Mouse (Mus musculus) T-helper 1 cell (primary cell): ENCODE data around the gene Sh3d21.

Source experiments
- in situ Hi-C: fragments of 300-600 bp; cut with MboI, MseI; formaldehyde crosslinking; loops from one replicate; pipeline ENCODE4 v1.15.1; 2025; ENCODE audit warnings: high pct_unique_total_duplicates

Gene Sh3d21

DNA sequence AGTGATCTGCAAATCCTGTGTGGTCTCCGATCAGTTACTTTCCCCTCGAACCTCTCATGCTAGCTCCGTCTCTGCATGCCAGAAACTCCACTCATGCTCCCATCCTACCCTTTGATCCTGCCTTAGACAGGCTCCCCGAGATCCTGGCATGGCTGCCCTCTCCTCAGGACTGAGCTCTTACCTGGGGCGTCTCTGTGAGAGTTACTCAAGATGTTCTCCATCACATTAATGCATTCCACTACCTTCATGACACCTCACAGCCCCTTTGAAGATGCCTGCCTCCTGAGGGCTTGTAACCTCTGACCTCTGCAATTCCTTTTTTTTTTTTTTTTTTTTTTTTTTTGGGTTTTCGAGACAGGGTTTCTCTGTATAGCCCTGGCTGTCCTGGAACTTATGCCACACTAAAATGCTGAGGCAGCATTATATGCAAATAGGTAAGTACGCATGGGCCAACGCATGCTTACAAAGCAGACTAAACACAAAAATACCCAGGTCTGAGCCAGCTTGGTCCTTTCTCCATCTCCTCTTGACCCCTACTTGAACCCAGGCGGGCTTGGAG, 16.2 kb downstream of the Sh3d21 start:
- in situ Hi-C loops = no loop called here

DNA sequence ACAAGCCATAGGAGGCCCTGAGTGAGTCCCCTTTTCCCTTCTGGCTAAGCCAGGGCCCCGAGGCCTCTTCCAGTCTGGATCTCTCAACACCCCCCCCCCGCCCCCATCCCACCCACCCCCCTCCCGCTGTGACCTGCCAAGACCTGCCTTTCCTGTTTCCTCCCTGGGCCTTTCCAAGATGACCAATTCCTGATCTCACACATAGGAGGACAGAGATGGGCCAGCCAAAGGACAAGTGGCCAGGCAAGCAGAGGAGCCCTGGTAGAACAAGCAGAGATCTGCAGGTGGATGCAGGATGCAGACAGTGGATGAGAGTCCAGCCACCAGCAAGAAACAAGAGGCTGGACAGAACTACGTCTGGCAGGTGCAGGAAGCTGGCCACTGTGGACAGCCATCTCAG, 17.9 kb downstream of the Sh3d21 start:
- in situ Hi-C loops = no loop called here

DNA sequence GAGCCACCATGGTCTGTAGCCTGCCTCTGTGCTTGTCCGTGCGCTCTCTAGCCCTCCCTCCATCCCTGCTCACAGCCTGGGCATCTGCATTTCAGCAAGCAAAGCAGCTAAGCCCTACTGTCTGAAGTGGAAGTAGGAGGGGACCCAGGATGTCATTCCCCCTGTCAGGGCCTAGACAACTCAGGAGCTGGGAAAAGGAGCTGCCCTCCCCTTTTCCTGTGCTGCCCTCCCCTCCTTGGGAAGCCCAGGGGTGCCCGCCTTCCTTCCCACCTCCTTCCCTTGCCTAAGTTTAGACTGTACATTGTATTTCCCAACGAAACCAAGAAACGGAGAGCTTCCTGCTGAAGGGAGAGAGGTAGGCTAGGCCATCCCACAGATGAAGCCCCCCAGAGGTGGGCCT, 22.3 kb downstream of the Sh3d21 start:
- in situ Hi-C loops = no loop called here

DNA sequence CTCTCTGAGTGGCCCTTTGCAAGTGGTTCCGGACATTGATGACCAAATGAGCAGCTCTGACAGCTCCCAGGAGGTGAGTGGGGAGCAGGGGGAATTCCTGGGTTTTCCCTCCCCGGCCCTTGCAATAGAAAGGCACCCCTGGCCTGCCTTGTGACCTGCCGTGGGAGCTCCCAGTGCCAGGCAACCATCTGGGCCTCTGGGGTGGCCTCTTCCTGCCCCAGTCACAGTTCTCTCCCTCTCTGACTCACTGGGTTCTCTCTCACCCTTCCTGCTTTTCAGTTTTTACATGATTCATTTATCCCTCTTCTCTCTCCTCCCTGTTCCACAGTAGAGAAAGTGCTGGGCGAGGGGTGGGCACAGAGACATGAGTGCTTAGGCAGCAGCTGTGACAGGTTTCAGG, 25.5 kb downstream of the Sh3d21 start:
- in situ Hi-C loops = no loop called here

DNA sequence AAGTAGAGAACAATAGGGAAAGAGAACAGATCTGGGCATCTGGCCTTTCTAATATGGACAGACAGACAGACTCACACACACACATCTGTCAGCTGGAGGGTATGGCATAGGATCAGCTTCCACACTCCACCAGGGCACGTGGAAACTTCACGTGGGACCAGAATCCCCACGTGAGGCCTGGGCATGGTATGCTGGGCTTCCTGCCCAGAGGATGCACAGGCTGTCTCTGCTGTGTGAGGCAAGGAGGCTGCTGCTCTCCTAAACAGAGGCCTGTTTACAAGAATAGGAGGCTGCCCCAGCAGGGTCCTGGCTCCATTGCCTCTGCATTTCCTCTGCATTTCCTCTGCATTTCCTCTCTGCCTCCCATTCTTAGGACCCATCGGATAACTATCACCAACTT, 28.7 kb downstream of the Sh3d21 start:
- in situ Hi-C loops = no loop called here

DNA sequence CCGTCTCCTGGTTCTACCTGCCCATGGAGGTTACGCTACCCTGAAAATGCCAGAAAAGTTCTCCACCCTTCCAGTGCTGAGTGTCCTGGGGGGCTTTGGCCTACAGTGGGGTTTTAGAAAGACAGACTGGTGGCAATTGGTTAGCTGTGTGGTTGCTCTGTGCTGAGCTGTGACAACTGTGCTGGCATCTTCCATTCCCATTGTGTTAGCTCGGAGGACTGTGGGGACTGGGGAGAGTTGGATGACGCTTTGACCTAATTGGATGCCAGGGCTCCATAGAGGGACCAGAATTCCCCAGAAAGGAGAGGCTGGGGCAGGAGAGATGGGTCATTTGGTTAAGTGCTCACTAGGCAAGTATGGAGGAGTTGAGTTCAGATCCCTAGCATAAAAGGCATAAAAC, 29.1 kb downstream of the Sh3d21 start:
- in situ Hi-C loops = no loop called here

DNA sequence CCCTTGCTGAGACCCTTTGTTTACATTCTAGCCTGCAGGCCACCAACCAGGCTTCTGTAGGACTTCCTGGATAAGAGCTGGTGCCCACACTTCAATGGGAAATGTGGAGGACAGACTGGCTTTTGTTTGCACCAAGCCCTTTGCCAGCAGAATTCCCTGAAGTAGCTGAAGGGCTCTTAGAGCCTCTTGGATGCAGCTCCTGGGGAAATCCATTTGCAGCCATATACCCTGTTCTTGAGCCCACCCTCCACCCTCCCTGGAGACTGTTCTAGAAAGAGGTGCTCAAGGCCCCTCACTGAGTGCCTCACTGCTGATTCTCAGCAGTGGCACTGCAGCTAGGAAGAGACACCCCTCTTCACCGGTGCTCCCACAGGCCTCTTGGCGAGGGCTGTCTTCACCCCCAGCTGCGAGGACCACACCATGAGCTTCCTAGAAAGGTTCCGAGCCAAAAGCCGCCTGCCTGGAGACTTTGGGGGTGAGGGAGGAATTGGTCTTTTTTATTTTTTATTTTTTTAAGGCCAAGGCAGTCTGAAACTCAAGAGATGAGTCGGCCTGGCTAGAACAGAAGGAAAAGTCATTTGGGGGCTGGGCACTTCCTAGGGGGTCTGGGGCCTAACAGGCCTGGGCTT, 30.5 kb downstream of the Sh3d21 start:
- in situ Hi-C loops = no loop called here

DNA sequence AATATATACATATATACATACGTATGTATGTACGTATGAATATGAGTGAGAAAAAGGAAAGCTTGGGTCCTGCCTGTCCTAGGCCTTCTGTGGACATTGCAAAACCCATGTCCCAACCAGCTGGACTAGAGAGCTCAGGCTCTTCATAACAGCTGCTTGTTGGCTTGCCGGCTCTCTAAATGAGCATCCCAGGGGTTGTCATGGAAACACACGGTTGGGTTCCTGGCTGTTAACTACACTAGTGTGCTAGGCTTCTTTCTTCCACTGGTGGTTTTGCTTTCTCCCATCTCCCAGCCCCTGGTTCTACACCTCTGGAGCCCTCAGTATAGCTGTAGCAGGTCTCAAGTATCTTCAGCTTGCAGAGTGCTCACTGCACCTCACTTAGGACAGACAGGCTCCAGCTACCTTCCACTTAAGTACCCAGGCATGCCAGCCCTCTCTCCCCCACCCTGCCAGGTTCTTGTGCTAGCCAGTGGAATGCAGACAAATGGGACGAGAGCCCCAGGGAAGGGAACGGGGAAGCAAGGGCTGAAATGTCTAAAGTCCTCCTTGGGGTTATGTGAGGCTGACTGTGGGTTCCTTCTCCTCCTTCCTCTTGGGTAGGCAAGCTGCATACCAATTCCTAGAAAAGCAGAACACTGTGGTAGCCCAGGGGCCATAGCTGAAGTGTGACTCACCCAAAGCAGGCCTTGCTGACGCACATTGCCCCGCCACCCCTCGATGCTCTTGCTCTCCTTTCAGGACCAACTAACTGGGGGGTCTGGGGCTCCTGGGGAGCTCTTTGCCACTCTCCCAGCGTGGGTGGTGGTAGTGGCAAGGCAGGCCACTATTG, 31.8 kb downstream of the Sh3d21 start:
- in situ Hi-C loops = no loop called here

DNA sequence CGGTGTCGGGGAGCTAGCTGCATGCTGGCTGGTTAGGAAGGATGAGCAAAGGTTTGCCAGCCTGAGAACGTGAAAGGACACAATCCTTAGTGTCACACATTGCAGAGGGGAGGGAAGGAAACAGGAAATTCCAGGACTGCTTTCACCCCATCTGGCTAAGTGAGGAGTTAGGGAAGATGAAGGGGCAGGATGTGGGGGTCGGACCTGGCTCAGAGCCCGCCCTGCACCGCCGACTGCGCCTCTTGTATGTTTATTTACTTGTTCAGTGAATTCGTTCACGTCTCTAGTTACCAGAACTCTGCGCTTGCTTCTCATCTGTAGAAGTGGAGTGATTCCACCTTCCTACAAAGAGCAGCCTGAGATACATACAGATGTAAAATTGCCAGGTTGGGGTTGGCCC, 32.8 kb downstream of the Sh3d21 start:
- in situ Hi-C loops = no loop called here

DNA sequence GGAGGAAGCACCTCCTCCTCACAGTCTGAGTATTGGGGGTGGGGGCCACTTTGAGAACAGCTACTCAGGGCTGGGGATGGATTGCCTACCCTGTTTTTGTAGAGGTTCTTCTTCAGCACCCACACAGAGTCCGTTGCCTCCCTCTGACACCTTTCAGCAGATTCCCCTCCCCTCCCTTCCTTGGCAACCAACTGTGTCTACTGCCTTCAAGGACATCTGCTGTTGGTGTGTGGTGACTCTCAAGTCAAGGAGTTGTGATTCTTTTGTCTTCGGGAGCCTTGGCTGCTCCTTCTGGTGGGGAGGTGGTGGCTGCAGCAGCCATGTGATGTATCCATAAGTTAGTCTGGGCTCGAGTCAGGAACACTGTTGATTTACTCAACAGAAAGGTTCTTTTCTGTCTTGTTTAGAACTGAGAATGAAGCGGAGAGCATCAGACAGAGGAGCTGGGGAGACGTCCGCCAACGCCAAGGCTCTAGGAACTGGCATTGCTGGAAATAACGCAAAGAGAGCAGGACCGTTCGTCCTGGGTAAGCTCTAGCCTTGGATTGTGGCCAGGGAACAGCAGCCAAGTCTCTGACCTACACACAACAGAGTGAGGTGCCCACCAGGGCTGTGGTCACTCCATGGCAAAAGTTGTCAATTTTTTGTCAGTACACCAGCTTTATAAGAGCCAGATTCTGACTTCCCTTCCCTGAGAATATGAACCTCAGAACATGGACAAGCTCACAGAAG, 39.8 kb downstream of the Sh3d21 start:
- in situ Hi-C loops = no loop called here

DNA sequence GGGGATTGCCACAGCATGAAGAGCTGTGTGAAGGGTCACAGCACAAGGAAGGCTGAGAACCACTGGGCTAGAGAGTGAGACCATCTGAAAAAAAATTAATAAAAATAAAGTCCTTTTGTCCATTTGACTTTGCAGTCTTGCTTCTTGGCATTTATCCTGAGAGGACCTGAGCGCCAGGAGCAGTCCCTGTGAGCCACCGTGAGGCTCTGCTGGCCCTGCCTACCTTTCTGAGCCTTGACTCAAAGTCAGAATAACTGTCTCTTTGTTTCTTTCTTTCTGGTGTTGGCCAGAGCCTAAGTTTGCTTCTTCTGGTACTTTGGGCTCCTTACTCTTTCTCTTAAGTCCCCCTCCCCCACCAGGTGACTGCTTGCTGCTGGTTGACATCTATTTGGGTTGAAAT, 42.8 kb downstream of the Sh3d21 start:
- in situ Hi-C loops = no loop called here

DNA sequence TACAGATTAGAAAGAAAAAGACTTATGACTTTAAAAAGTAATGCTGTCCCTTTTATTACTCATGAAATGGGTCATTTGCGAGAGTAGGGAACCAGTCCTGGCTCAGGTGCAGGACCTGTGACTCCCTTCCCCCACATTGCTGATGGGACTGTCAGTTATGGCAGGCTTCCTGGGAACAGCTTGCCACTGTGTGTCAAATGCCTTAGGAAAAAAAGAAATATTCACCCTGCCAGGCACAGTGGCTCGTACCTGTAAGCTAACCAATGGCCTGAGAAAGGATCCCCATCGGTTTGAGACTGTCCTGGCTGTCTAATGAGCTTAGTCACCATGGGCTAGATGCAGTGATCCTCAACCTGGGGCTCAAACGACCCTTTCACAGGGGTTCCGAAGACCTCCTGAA, 43.2 kb downstream of the Sh3d21 start:
- in situ Hi-C loops = no loop called here

DNA sequence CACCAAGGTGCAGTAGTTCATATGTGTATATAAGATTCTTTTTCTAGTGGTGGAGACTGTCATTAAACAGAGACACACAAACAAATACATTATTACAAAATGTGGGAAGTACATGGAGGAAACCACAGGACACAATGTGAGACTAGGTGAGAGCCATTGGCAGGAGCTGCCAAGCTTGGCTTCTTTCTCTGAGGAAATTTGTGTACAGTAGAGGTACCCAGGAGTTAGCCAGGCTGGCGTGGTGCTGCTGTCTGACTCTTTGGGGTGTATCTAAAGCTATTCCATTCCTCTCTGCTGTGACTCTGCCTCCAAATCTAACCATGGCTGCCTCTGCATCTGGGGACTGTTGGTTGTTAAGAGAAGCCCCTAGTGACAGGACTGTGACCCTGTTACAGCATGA, 44.2 kb downstream of the Sh3d21 start:
- in situ Hi-C loops = no loop called here

DNA sequence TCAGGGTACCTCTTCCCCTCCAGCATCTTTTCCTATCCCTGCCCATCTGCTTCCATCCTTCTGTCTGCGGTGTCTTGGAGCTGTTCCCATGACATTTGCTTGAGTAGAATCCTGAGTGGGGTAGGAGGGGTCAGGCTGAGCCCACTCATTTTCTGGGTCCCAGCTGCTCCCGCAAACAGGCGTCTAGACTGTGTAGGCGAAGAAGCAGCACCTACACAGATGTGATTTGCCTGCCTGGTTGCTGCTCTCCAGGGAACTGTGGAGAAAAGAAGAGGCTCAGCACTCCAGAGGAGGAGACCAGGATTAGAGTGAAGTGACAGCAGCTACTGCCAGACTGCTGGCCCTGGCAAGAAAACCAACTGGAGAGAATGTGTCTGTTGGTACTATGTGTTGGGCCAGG, 44.6 kb downstream of the Sh3d21 start:
- in situ Hi-C loops = no loop called here

DNA sequence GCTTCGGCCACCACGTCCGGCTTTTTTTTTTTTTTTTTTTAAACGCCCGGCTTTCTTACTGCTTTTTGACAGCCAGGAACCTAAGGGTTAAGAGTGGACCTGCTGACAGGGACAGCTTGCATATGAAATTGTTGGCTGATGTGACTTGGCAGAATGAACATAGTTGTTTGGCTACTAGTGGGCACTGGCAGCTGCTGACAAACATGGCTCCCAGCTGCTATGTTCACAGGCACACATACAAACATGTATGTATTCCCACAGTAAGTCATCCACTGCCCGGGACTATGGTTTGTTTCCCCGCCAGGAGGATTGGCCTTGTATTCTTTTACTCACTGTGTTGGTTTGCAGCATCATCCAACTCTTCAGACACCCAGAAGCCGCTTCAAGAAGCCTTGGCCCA, 46.2 kb downstream of the Sh3d21 start:
- in situ Hi-C loops = no loop called here

DNA sequence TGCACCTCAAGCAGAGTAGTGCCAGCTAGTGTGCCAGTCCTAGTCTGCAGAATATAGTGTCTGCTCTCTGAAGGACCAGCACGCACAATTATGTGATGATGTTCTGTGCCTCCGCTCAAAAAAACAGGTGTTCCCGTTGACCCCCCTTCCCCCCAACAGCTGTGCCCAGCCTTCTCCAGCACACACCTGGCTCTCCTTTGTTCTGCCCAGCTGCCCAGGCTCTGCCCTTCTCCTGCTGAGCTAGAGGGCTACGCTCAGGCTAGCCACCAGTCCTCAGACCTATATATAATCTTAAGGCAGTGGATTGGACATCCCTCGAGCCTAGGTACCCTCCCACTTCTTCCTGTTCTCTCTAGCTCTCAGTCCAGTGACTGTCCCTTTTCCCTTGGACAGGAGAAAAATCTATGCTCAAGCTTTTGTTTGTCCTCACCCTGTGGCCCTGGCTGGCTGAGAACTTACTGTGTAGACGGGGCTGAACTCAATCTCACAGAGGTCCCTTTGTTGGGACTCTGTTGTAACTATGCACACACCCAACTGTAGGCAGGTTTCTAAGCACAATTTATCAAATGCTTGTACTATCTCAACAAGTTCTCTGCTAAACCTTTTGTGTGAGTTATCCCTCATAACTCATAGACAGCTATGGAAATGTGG, 47.3 kb downstream of the Sh3d21 start:
- in situ Hi-C loops = no loop called here

DNA sequence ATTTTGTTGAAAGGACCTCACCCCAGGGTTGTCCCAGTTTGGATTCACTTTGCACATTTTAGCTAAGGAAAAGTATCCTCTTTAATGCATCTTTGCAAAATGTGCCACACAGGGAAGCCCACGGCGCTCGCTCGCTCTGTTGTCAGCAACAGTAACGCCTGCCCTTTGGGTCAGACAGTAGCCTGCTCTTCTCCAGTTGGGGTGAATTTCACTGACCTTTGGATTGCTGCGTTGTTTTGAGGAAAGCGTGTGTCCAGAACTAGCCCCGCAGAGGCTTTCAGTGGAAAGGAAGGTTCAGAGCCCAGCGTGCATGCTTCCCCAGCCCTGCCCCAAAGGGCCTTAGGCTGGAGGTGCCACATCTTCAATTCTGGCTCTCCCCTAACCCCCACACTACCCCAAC, 47.9 kb downstream of the Sh3d21 start:
- in situ Hi-C loops = no loop called here

DNA sequence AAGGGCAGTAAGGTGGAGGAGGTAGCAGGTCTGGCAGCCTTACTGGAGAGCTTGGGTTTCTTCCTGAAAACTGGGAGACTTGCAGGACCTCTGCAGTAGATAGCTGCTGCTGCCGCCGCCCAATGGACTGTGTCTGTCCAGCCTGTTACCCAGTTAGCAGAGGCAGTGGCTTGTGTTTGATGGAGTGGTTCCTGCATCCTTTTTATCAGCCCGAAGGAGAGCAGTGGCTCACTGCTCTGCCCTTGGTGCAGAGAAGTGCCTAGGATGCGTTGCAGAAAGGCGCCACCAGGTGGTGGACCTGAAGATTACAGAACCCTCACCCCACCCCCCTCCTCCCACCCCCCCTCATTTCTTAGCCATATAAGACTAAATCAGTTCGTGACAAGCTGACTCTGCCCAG, 49.3 kb downstream of the Sh3d21 start:
- in situ Hi-C loops = no loop called here

DNA sequence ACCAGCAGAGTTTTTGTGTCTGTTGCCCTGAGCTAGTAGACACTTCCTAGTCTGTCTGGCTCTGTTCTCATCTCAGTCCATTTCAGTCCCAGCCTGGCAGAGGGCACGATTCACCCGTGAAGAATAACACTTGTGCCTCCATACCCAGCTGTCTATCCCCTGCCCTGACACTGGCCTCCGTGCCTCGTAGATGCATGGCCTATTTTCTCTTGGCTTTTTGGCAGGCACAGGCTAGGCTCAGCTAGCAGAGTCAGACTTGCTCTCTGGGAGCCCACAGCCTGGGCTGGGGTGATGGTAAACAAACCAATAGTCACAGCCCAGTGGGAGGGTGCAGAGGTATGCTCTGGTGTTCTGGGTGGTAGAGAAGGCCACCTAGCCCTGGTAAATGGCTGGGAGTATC, 50.0 kb downstream of the Sh3d21 start:
- in situ Hi-C loops = no loop called here

DNA sequence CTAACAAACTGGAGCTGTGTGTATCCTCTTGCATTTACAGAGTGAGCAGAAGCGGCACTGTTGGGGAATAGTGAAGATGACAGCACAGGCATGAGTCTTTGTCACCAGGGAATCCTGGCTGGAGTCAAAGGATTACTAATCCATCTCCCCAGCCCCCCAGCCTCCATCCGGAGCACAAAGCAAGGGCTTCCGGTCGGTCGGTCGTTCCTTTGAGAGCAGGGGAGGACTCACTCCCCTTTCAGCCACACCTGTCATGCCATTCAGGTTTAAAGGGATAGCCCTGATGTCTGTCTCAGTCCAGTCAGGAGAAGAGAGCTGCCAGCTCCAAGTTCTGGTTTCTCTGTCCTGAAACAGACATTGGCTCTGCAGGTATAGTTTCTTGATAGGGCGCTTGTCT, 52.1 kb downstream of the Sh3d21 start:
- in situ Hi-C loops = no loop called here

DNA sequence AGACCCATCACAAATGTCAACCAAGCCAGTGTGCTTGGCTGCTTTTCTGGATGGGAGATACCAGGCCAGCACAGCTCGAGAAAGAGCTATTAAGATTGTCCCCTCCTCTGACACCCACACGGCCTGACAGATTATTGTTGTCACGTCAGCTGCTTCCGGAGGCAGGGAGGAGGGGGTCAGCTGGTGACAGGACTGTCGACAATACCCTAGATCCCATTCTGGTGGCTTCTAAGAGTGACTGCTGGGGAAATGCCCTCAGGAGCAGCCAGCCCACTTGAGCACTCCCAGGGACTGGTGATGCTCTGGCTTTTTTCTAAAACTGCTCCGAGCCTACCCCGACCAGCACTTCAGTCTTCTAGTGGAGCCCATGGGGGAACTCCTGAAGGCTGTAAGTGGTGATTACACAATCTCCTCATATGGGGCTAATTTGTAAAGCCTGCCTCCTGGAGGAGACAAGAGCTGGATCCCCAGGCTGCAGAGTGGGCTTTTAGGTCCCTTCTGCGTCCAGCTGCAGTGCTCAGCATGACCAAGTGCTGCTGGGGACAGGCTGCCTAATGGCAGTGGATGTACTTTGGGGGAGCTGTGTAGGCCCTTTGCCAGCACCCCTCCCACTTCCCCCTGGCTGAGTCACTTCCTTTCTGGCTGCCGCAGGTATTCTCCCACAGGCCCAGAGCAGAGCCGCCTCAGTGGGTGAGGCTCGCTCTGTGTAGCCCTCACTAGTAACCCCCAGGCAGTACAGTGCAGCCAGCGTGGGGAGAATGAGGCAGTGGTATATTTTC, 52.7 kb downstream of the Sh3d21 start:
- in situ Hi-C loops = no loop called here
